Mouse (Mus musculus) fat pad, adult 2 months (tissue): ENCODE results near the gene Crebrf.

ENCODE experiments used
- DNase-seq: peaks from one replicate; pipeline ENCODE4 v3.0.0-alpha.2; 2011; ENCODE audit warnings: low read depth, low spot score; ENCODE audit errors: extremely low read depth

Gene Crebrf

GRCm38 (mm10) chr17:26715271-26715758 is at the start of gene Crebrf:
Gene Crebrf, plus strand, starts transcription at chr17:26715650.
- DNase-seq = peak; percentile 62

- no peak for DNase-seq
Observed at GRCm38 (mm10) chr17:26671268-26671667, 44.2 kb upstream of the Crebrf start.

- no peak for DNase-seq
Observed at GRCm38 (mm10) chr17:26675845-26676244, 39.6 kb upstream of the Crebrf start.

GRCm38 (mm10) chr17:26676252-26676615 is 39.2 kb upstream of the Crebrf start:
- DNase-seq = no peak

- no peak for DNase-seq
Observed at GRCm38 (mm10) chr17:26676616-26677376, 38.7 kb upstream of the Crebrf start.

- peak; percentile 59 for DNase-seq
Observed at GRCm38 (mm10) chr17:26677711-26678637, 37.5 kb upstream of the Crebrf start.

- DNase-seq = no peak
Observed at GRCm38 (mm10) chr17:26681276-26681675, 34.2 kb upstream of the Crebrf start.

- DNase-seq = no peak
Observed at GRCm38 (mm10) chr17:26686334-26687000, 29.0 kb upstream of the Crebrf start.

GRCm38 (mm10) chr17:26688795-26689735 is 26.4 kb upstream of the Crebrf start:
- DNase-seq = no peak

GRCm38 (mm10) chr17:26689810-26690209 is 25.6 kb upstream of the Crebrf start:
- no peak for DNase-seq

- no peak for DNase-seq
Observed at GRCm38 (mm10) chr17:26690236-26690635, 25.2 kb upstream of the Crebrf start.

- no peak for DNase-seq
Observed at GRCm38 (mm10) chr17:26691110-26691509, 24.3 kb upstream of the Crebrf start.

- no peak for DNase-seq
Observed at GRCm38 (mm10) chr17:26693424-26693823, 22.0 kb upstream of the Crebrf start.

GRCm38 (mm10) chr17:26694171-26694570 is 21.3 kb upstream of the Crebrf start:
- DNase-seq = no peak

GRCm38 (mm10) chr17:26695193-26695592 is 20.3 kb upstream of the Crebrf start:
- no peak for DNase-seq

GRCm38 (mm10) chr17:26698846-26699245 is 16.6 kb upstream of the Crebrf start:
- no peak for DNase-seq

GRCm38 (mm10) chr17:26699819-26700616 is 15.4 kb upstream of the Crebrf start:
- no peak for DNase-seq

GRCm38 (mm10) chr17:26701565-26701964 is 13.9 kb upstream of the Crebrf start:
- DNase-seq = no peak

GRCm38 (mm10) chr17:26702621-26703020 is 12.8 kb upstream of the Crebrf start:
- DNase-seq = no peak
